Mouse (Mus musculus) ES-E14 (cell line): ENCODE measurements at regions not wholly inside any gene's neighbourhood (a gene's known extent, or its start where the extent isn't known, plus 50 kb on each side); places are given as distances from the start of the nearest gene placed in this dataset.

Experiments used
- DNase-seq: peaks from one replicate; pipeline ENCODE4 v3.0.0-alpha.2; 2013; ENCODE audit warnings: low read depth, low spot score
- H3K27ac ChIP-seq: 2 replicates; pipeline ENCODE4 v1.5.1; 2012; ENCODE audit warnings: low read depth, mild to moderate bottlenecking, low read length, moderate library complexity, mixed read lengths; ENCODE audit not compliant: poor library complexity, insufficient read depth, severe bottlenecking
- H3K36me3 ChIP-seq: 2 replicates; pipeline ENCODE4 v1.6.1; 2012; ENCODE audit warnings: mild to moderate bottlenecking, low read length, moderate library complexity, mixed read lengths; ENCODE audit not compliant: control insufficient read depth, poor library complexity, insufficient read depth, severe bottlenecking
- H3K4me1 ChIP-seq, 2 experiments: fragments of 150-350 bp in 1 of 2; sonication (generic) in 1 of 2; 2 replicates each; pipeline ENCODE4 v1.6.1; 2012; ENCODE audit warnings: low read length in 2 of 2, mild to moderate bottlenecking in 1 of 2, mixed read lengths in 1 of 2; ENCODE audit not compliant: control insufficient read depth in 2 of 2, insufficient read depth in 2 of 2, poor library complexity in 1 of 2
- H3K4me3 ChIP-seq, 2 experiments: fragments of 150-350 bp in 1 of 2; sonication (generic) in 1 of 2; 2 replicates each; pipeline ENCODE4 v1.5.1; 2012; ENCODE audit warnings: low read length in 2 of 2, low read depth in 1 of 2, mild to moderate bottlenecking in 1 of 2, mixed read lengths in 1 of 2; ENCODE audit not compliant: insufficient read depth in 1 of 2, poor library complexity in 1 of 2, severe bottlenecking in 1 of 2
- H3K9ac ChIP-seq: 2 replicates; pipeline ENCODE4 v1.6.1; 2012; ENCODE audit warnings: low read depth, mild to moderate bottlenecking, low read length, mixed read lengths; ENCODE audit not compliant: poor library complexity, insufficient read depth, severe bottlenecking
- H3K9me3 ChIP-seq: fragments of 150-350 bp; sonication (generic); 2 replicates; pipeline ENCODE4 v1.6.1; 2012; ENCODE audit warnings: low read depth, mild to moderate bottlenecking, low read length; ENCODE audit not compliant: control insufficient read depth, insufficient read depth
- CHD2 ChIP-seq: IDR thresholded peaks from 2 replicates; pipeline ENCODE4 v1.6.1; 2014; ENCODE audit warnings: mild to moderate bottlenecking, low read depth, low read length, inconsistent platforms
- HCFC1 ChIP-seq: IDR thresholded peaks from 2 replicates; pipeline ENCODE4 v1.6.1; 2012; ENCODE audit warnings: low read length, inconsistent platforms, borderline replicate concordance; ENCODE audit not compliant: insufficient read depth
- MAFK ChIP-seq: IDR thresholded peaks from 2 replicates; pipeline ENCODE4 v1.6.1; 2014; ENCODE audit warnings: mild to moderate bottlenecking, low read depth, low read length, inconsistent platforms; ENCODE audit not compliant: insufficient read depth
- ZC3H11A ChIP-seq: IDR thresholded peaks from 2 replicates; pipeline ENCODE4 v1.6.1; 2012; ENCODE audit warnings: low read depth, mild to moderate bottlenecking, inconsistent platforms, low read length, borderline replicate concordance
- ZNF384 ChIP-seq: IDR thresholded peaks from 2 replicates; pipeline ENCODE4 v1.6.1; 2012; ENCODE audit warnings: low read depth, low read length, inconsistent platforms
- in situ Hi-C, 2 experiments: fragments of 600-800 bp; cut with MboI; formaldehyde crosslinking; loops; one replicate each; pipeline ENCODE4 v1.15.1; 2025; ENCODE audit warnings: low sequenced_read_pairs in 2 of 2, inconsistent platforms in 1 of 2; ENCODE audit not compliant: unreplicated experiment in 2 of 2

DNA sequence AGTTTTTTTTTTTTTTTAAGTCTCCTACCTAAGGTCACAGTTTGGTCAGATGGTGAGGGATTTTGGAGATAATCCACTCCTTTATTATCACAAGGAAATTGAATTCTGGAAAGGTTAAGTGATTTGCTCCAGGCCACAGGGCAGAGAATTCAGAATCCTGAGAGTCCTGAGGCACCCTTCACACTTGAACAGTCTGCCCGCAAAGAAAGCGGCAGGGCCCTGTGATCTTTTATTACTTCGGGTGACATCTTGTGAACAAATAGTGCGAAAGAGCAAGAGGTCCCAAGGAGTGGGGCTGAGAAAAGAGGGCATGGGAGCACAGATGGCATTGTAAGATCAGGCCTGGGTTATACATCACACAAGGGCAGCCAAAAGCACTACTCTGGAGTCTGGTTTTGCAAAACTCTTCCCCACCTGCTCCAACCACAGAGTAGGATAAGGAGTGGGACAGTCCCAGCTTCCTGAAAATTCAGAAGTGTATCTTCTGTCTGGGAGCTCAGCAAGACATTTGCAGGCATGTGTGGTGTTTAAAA, 150.5 kb upstream of the Wdr11 start:
- in situ Hi-C loops, result no loop called here
- Histone ChIP-seq H3K4me1 (peaks cover 0 to 6% of the 10 kb centered on the region in 2 experiments; a peak in 1 of 4 replicates), H3K27ac (no peak overlapping the region), H3K36me3 (no peaks in the 10 kb centered on the region), H3K4me3 (no peak overlapping the region), H3K9me3 (no peaks in the 10 kb centered on the region), H3K9ac (no peak overlapping the region)
- no peak for DNase-seq
- TF ChIP-seq CHD2 (no peak), MAFK (no peak), HCFC1 (no peak), ZNF384 (no peak), ZC3H11A (no peak)

- H3K9me3 ChIP-seq, result no peaks in the 10 kb centered on the region
- peak; percentile 81 for DNase-seq
- no peak overlapping the region for H3K9ac ChIP-seq
- H3K4me1 ChIP-seq, result no peaks in the 10 kb centered on the region
- H3K4me3 ChIP-seq, result no peak overlapping the region
- H3K27ac ChIP-seq, result no peak overlapping the region
- in situ Hi-C loops, result no loop called here
- TF ChIP-seq HCFC1 (no peak), ZNF384 (no peak), CHD2 (no peak), ZC3H11A (no peak)
- no peaks in the 10 kb centered on the region for H3K36me3 ChIP-seq
These were observed 122.2 kb upstream of the Wdr11 start for GRCm38 (mm10) chr7:129469496-129469895.

GRCm38 (mm10) chr7:129483736-129484135, 107.9 kb upstream of the Wdr11 start:
- in situ Hi-C loops, result no loop called here
- no peak for DNase-seq
- Histone ChIP-seq H3K4me1 (no peaks in the 10 kb centered on the region), H3K36me3 (no peaks in the 10 kb centered on the region), H3K9ac (no peak overlapping the region), H3K4me3 (no peak overlapping the region), H3K9me3 (no peaks in the 10 kb centered on the region), H3K27ac (no peak overlapping the region)
- TF ChIP-seq CHD2 (no peak), ZNF384 (no peak), ZC3H11A (no peak), HCFC1 (no peak), MAFK (no peak)

DNA sequence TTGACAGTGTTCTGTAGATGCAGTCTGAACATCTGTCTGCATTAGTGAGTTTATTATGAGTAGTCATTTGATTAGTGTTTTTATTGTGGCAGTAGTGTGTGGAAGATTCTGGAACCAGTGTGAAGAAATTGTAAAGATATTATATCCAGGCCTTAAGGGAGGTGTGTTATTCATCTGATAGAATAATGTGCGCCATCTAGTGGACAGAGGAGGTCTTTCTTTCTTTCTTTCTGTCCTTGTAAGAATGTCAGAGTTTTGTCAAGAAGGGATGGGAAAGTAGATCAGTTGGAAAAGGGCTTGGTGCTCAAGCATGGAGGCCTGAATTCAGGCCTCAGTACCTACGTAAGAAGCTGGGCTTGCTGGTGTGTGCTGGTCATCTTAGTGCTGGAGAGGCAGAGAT, 84.8 kb upstream of the Wdr11 start:
- in situ Hi-C loops, result no loop called here
- TF ChIP-seq ZC3H11A, result peak; percentile 65
- TF ChIP-seq ZNF384, result no peak

GRCm38 (mm10) chr7:129509631-129510132, 82.0 kb upstream of the Wdr11 start:
- H3K27ac ChIP-seq, result no peak overlapping the region
- H3K9ac ChIP-seq, result no peak overlapping the region
- DNase-seq, result no peak
- no peaks in the 10 kb centered on the region for H3K4me1 ChIP-seq
- H3K4me3 ChIP-seq, result no peak overlapping the region
- in situ Hi-C loops, result no loop called here
- H3K36me3 ChIP-seq, result no peaks in the 10 kb centered on the region
- no peak for TF ChIP-seq ZNF384
- TF ChIP-seq CHD2, result no peak
- TF ChIP-seq ZC3H11A, result no peak
- no peak for TF ChIP-seq HCFC1
- TF ChIP-seq MAFK, result no peak
- H3K9me3 ChIP-seq, result no peaks in the 10 kb centered on the region

More for the DNA sequence above, 84.8 kb upstream of the Wdr11 start:
- H3K36me3 ChIP-seq, result no peaks in the 10 kb centered on the region
- H3K9ac ChIP-seq, result no peak overlapping the region
- DNase-seq, result peak; percentile 60
- no peak overlapping the region for H3K27ac ChIP-seq
- no peak overlapping the region for H3K4me3 ChIP-seq
- no peaks in the 10 kb centered on the region for H3K9me3 ChIP-seq
- no peaks in the 10 kb centered on the region for H3K4me1 ChIP-seq
